Mouse (Mus musculus) CH12F3 (cell line): ENCODE data around the gene Sbno2.

ENCODE experiments used
- in situ Hi-C: fragments of 300-500 bp; cut with MboI; formaldehyde crosslinking; loops from 2 replicates; pipeline ENCODE4 v1.14.3; 2020; ENCODE audit warnings: low sequenced_read_pairs

The Sbno2 gene

DNA sequence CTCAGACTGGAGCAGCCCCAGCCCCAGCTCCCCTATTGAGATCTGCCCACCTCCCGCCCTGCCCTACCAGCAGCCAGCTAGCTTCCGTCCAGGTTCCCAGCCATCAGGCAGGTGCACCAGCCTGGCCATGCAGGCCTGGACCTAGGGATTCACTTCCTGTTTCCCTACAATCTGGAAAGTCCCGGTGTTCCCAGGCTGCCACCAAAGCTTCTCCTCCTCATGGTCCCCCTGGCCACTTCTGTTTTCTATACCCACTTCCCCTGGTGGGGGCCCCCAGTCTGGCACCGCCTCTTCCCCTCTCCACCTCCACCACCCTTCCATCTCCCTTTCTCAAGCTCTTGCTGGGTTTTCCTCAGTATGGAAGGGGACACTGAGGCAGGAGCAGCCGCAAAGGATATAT is at the start of gene Sbno2:
Sbno2 (minus strand) TSS at position 112 of the 400 bp plus-strand sequence.
- in situ Hi-C loops, result no loop called here

DNA sequence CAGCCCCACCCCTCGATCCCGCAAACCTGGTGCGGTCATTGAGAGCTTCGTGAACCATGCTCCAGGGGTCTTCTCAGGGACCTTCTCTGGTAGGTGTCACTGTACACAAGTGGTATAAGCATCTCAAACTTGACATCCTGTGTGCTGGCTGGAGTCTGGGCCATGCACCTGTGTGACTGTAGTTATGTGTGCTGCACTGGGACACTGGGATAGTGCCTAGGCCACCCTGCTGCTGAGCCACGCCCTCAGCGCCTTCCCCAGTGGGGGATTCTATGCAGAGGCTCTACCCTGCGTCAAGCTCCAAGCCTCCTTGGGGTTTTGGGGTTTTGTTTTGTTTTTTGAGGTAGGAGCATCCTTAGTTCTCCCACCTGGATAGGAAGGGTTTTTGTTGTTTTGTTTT is 49.0 kb upstream of the Sbno2 start:
- in situ Hi-C loops, result no loop called here

DNA sequence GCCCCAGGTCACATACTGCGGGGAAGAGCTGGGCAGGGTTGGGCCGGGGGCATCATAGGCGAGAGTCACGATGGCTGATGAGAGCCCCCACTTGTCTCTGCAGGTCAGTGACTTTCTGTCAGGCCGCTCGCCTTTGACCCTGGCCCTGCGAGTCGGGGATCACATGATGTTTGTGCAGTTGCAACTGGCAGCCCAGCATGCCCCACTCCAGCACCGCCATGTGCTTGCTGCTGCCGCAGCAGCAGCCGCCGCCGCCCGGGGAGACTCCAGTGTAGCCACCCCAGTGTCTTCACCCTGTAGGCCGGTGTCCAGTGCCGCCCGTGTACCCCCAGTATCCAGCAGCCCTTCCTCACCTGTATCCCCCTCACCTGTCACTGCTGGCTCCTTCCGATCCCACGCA is 48.3 kb upstream of the Sbno2 start:
- in situ Hi-C loops, result no loop called here

DNA sequence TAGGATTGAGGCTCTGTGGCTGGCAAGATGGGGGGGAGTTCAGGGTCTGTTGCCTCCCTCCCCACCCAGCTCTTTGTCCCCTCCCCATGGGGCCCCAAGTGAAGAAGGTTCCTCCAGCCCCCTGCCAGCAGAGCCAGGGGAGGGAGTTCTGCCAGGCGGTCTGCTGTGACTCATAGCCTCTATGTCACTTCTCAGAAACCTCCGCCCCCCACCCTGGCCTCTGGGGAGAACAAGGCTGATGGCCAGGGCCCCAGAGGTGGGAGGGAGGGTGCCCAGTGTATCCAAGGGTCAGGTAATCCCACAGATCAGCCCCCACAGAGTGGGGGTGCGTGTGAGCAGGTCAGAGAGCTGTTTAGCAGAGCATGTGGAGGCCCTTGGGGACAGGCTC is 47.5 kb upstream of the Sbno2 start:
- in situ Hi-C loops, result no loop called here

DNA sequence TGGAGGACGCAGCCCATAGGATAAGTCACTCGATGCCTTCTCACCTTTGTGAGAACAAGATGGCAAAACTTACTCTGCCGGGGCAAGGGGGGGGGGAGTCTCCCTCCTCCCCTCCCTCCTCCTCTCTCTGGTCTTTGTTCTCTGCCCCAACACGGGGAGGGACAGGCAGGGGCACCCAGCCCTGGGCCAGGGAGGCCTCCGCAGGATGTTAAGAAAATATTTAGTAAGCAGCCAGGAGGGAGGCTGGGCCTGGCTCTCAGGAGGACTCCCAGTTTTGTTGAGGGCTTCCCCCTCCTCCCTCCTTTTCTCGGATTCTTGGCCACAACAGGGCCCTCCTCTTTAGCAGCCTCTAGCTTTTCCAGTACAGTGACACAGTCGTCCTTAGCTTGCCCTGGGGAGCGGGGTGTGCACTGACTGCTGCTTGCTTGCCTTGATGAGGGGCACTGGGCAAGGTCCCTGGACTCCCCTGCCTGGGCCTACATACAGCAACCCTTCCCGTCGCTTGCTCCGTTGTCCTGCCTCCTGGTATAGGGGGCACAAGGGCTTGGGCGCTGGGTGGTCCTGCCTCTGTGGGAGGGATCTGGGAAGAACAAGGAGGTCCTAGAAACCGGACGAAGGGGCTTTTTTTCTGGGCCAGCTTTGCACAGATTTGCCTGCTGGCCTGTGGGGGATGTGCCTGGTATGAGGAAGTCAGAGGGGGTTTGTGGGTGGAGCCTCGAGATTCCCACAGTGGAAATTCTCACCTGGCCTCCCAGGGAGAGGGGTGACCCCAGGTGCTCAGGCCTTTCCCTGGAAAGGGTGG is 46.9 kb upstream of the Sbno2 start:
- in situ Hi-C loops, result no loop called here

DNA sequence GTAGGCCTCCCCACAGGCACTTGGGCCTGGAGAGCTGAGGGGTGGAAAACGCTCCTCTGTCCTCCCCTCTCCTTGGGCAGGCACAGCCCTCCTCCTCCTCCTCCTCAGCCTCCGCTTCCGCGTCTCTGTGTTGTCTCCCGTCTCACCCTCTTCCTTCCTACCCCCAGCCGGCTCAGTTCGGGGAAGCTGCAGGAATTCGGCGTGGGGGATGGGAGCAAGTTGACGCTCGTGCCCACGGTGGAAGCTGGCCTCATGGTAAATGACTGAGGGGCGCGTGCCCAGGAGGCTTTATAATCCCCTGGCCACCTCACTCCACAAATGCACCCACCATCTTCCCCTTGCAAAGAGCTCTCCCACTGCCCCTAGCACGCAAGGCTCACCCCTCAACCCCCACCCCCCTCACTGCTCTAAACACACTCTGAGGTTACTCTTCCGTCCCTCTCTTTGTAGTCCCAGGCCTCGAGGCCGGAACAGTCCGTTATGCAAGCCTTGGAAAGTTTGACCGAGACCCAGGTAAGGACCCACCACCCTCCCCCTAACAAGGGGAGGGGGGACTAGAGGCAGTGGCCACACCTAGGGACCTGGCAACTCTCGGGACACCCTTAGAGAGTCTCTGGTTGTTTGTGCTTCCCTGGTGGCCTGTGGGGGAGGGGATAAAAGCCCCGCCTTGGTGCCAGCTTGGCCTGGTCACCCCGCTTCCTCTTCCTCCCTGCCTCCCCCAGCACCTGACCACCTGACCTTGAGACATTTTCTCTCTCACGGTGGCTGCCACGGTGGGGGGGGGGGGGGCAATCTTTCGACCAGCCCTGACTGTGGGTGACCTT is 46.1 kb upstream of the Sbno2 start:
- in situ Hi-C loops, result no loop called here

DNA sequence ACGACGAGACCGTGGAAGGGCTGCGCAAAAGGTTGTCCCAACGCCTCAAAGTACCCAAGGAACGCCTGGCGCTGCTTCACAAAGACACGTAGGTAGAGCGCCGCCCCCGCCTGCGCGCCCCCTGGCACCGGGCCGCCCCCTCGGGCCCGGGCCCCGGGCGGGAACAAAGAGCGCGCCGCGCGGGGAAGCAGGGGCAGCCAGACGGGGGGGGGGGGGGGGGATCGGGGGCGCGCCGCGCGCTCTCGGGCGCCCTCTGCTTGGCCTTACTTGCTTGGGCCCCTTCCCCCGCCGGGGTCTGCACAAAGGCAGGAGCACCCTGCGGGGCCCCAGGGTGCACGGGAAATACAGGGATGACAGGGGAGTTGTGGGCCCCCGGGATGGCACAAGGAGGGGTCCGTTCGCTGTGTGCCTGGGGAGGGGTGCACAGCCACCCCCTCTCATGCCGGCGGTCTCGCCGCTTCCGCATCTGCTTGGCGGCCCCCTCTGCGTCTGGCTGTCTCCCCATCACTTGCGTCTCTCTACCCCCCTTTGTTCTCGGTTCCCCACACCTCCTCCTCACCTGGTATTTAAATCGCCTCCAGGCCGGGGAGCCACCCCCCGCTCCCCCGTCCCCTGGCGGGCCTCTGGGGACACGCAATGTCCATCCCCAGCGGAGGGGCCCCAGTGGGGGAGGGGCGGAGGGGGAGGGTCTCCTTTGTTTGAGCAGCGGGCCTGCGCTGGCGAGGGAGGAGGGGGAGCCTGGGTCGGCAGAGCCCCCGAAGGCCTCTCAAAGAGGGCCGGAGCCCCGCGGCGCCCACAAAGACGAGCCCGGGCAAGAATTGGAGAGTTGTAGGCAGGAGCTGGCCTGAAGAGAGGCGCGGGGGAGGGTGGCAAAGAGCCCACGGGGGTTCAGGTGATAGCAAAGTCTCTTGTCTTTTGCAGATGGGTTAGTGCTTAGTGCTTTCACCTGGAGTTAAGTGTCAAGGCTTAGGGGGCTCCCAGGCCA is 45.1 kb upstream of the Sbno2 start:
- in situ Hi-C loops, result no loop called here

DNA sequence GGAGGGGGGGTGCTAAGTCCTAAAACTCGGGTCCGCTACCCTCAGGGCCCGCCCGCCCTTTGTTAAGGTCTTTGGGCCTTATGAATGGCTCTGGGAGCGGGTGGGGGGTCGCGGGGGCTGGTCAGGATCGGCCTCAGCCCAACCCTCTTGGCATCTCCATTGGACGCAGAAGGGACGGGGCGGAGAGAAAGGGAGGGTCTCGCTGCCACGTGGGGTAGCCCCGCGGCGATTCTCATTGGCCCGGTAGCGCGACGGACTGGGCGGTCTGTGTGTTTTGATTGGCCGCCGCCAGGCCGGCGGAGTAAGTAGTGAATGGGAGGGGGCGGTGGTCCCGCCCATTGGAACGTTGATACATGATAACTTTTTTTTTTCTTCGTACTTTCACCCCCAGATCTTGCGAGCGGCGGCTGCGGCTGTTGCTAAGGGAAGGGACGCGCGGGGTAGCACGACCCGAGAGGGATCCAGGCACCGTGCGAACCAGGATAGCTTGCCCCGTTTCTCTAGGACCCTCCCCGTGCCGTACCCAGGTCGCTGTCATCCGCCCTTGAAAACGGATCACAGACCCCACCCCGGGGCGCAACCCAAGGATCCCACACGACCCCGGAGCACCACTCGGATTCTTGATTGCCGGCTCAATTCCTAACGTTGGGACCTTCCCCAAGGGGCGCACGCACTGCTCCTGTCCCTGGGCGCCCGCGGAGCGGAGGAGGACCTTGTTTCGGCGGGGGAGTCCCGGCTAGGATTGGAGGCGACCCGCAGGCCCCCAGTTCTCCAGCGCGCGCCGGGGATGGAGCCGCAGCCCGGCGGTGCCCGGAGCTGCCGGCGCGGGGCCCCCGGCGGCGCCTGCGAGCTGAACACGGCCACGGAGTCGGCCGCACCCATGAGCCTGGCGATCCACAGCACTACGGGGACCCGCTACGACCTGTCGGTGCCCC is 44.2 kb upstream of the Sbno2 start:
- in situ Hi-C loops, result loop anchor here (10.0 kb wide), 1 partner anchor 165 kb away; the partner anchor contains the start of genes Cnn2 and Tmem259

DNA sequence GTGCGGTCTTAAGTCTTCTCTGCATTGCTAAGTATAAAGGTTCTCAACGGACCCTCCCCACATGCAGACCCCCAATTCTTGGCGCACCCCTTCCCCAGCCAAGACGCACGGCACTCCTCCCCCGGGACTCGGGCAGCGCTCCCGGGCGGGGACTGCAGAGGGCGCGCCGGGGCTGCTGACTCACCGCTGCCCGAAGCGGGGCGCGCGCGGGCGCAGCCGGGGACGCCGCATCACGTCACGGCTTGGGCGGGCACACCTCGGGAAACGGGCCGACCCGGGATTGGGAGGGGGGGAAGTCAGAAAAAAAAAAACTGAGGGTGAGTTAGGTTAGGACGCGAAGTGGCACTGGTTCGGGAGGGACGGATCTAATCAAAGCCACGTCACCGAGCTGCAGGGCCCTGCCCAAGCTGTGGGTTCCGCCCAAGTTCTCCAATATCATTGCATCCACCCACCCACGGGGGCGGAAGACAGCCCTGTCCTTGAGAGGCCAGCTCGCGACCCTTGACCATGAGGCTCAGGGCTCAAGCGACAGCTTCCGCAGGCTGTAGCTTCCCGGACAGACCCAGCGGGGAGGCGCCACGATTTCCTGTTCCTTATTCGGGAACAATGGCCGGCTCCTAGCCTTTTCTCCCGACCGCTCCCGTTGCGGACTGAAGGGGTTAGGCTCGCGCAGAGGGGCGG is 43.4 kb upstream of the Sbno2 start:
- in situ Hi-C loops, result loop anchor here (10.0 kb wide), 1 partner anchor 164 kb away; the partner anchor contains the start of genes Cnn2 and Tmem259

DNA sequence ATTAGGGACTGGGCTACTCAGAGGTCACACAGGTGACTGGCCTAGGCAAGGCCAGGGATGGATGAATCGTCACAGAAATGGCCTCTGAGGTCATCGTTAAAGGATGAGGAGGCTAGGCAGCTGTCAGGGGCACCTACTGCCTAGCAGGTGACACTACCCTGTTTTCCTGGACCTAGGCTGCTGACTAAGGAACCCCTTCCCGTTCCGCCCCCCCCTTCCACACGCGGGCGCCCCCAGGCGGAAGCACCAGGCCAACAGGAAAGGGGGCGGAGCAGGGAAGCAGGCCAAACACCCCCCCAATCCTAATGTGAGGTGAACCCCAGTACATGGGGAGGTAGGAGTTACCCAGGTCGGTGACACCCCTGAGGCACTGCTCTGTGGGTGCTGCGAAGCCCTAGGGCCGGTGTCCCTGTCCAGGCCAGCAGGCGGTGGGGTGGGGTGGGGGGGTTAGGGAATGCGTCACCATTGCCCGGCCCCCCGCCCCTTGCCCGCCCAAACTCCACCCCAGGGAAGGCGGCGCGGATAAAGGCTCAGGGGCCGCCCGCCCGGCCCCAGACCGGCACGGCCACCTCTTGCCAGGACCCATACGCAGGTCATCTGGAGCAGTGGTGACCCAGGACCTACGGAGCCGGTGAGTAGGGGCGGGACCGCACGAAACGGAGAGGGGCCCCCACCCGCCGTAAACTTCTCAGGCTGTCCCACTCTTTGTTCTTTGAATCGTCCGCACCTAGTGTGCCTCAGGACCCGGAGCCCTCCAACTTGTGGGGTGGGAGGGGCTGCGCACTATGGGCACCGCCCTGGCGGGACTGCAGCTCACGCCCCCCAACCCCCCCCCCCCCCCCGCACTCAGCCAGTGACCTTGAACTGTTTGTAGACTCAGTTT is 42.6 kb upstream of the Sbno2 start, which contains the start of gene Midn:
Midn (plus strand) TSS at position 554 of the 883 bp plus-strand sequence.
- in situ Hi-C loops, result loop anchor here (10.0 kb wide), 1 partner anchor 163 kb away; the partner anchor contains the start of genes Cnn2 and Tmem259

DNA sequence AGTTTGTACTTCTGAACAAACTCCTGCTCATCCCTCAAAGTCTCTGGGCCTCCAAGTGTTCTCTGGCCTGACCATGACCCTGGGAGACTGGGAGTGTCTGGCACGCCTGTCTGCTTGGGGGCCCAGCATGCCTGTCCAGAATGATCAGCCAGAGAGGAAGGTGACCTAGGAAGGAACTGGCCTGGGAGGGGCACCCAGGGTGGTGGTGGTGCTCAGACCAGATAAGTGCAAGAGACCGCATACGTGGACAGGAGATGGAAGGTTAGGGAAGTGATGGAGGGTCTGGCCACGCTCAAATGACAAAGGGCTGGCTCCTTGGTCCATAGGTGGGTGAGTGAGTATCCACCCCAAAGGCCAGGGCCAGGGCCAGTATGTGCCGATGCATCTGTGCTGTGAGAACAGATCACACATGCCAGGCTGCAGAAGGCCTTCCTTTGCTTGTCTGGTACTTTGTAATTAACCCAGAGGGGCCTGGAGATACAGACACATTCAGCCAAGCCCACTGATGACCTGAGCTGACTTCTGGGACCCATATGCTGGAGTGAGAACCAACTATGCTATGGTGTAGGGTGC is 41.9 kb upstream of the Sbno2 start:
- in situ Hi-C loops, result loop anchor here (10.0 kb wide), 1 partner anchor 162 kb away; the partner anchor contains the start of genes Cnn2 and Tmem259

DNA sequence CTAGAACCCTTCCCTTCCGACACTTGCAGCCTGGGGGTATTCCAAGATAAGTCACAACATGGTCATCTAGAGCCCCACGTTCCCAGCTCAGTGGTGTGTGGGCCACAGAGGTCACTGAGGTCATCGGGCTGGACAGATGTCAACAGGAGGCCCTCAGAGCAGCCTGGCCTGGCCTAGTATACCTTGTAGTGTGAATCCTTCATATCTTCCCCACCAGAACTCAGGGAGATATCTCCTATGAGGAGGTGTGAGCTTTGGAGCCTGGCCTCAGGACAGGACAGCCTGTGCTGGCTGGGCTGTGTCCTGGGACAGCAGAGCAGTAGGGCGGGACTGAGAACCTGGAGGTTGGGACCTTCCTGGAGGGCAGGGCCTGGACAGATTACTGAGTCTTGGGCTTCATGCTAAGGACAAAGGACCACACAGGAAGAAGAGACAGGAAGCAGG is 41.2 kb upstream of the Sbno2 start:
- in situ Hi-C loops, result loop anchor here (10.0 kb wide), 1 partner anchor 162 kb away; the partner anchor contains the start of genes Cnn2 and Tmem259

DNA sequence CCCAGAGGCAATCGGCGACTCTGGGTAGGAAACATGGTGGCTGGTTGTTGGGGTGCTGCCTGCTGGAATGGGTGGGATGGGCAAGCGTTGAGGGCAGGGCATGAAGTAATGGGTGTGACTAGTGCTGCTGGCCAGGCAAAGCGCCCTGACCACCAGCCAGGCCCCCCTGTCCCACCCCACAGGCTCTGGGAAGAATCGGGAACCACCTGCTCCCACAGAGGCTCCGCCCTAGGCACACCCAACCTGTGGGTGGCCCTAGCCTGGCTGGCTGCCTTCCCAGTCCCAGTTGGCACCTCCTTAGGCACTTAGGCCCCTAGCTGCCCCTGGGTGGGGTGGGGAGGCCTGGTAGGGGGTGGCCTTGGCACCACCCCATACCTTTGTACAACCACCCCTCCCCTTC is 40.5 kb upstream of the Sbno2 start:
- in situ Hi-C loops, result loop anchor here (10.0 kb wide), 1 partner anchor 161 kb away; the partner anchor contains the start of genes Cnn2 and Tmem259

DNA sequence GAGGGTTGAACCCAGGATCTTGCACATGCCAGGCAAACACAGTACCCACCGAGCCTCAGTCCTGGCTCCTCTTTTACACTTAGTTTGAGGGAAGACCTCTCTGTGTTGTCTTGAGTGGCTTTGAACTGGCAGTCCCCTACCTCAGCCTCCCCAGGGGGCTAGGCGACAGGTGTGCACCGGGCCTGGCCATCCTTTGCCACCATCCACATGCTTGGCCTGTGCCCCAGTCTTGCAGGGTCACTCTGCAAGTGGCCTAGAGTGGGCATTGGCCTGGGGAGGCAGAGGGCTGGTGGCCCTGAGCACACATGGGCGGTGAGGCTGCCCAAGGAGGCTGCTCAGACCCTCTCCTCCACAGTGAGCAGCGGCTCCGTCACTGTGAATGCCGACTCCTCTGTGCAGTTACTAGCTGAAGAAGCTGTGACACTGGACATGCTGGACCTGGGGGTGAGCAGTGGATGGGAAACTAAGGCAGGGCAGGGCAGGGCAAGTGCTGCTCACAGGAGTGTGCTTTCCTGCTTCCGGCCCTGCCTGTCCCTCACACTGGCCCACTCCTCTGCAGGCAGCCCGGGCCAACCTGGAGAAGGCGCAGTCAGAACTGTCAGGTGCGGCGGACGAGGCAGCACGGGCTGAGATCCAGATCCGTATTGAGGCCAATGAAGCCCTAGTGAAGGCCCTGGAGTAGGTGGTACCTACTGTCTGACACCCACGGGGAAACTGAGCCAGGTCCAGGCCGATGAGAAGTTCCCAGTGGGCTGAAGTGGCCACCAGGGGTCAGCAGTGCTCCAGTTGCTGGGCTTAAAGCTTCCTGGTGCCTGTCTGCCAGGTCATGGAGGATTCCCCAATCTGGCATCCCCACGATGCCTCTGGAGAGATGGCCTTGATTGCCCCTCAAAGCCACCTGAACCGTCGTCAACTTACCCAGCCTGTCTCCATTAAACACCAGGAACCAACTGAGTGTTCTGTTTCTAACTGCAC is 39.8 kb upstream of the Sbno2 start:
- in situ Hi-C loops, result loop anchor here (10.0 kb wide), 1 partner anchor 160 kb away; the partner anchor contains the start of genes Cnn2 and Tmem259

DNA sequence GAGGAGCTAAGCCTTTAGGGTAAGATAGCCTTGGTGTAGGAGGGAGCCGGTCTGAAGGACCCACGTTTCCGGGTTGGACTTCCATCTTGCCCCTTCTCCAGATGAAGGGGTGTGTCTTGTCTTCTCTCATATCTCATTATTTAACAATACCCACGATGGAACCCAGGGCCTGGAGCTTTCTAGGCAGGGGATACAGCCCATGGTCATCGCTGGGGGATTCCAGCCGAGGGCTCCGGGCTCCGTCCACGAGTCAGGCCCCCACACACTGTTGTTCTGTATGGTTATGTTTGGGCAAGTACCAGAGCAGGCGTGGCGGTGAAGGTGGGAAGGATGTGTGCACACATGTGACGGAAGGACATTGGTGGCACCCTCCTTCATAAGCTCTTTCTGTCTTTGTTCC is 38.8 kb upstream of the Sbno2 start:
- in situ Hi-C loops, result loop anchor here (10.0 kb wide), 1 partner anchor 159 kb away; the partner anchor contains the start of genes Cnn2 and Tmem259

DNA sequence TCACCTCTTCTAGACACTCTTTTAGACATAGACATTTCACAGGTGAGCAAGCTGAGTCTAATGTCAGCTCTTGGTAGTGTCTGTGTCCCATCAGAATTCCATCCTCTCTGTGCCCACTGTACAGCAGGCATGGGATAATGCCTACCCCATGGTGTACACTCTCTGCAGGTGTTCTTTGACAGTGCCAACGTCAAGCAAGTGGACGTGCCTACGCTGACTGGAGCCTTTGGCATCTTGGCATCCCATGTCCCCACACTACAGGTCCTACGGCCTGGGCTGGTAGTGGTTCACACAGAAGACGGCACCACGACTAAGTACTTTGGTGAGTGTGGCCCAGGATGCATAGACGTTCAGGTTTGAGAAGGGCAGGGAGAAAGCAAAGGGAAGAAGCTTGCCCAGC is 38.3 kb upstream of the Sbno2 start:
- in situ Hi-C loops, result loop anchor here (10.0 kb wide), 1 partner anchor 159 kb away; the partner anchor contains the start of genes Cnn2 and Tmem259
